Mouse (Mus musculus): ENCODE results near the gene Angptl8. TPM values are rescaled to one million over a fixed set of nuclear protein-coding genes. Genes with fewer than 3 reads are reported as not detected.

The Angptl8 gene
- polyA plus RNA-seq, 1 experiment from 2014 or later: 0.87 TPM

- Histone ChIP-seq H3K4me1 (ENCODE audit: control insufficient read depth, insufficient read depth, low read length) (peaks cover 4% of the 10 kb centered on the region), H3K4me3 (ENCODE audit: low read depth, low read length) (no peak overlapping the region), H3K27ac (ENCODE audit: low read length) (no peak overlapping the region), H3K36me3 (ENCODE audit: control insufficient read depth, insufficient read depth, low read length) (no peaks in the 10 kb centered on the region), H3K27me3 (ENCODE audit: control insufficient read depth, insufficient read depth, low read depth, low read length) (0 out of 2 replicates have a peak, but pooled peaks cover 3% of the 10 kb centered on the region), H3K4me2 (ENCODE audit: low read length) (no peak overlapping the region), H3K9ac (ENCODE audit: low read depth, low read length) (no peak overlapping the region), H3K9me3 (replicated peaks; ENCODE audit: control insufficient read depth, low read length, poor library complexity, severe bottlenecking) (no peaks in the 10 kb centered on the region)
- WGBS: 98% methylated on average over 21 of the region's 25 CpGs
- ATAC-seq: no peak
Observed at GRCm38 (mm10) chr9:21794925-21795324, 40.4 kb upstream of the Angptl8 start.

DNA sequence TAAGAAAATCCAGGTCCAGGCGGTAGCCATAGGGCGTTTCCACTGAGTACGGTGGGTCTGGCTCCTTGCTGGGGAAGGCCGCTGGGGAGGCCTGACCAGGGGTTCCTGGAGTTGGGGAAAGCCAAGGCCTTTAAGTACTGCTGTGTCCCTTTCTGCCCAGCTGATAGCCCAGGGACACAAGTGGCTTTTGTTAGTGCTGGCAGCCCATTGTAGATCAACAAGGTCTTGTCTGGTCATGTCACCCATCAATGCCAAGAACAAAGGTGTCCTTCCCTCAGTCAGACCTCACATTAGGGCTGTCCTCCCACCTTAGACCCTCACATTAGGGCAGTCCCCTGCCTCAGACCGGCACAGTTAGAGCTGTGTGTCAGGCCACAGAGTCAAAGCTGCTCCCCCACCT is 39.7 kb upstream of the Angptl8 start:
- Histone ChIP-seq H3K9me3 (replicated peaks; ENCODE audit: control insufficient read depth, low read length, poor library complexity, severe bottlenecking) (no peaks in the 10 kb centered on the region), H3K4me3 (ENCODE audit: low read depth, low read length) (no peak overlapping the region), H3K9ac (ENCODE audit: low read depth, low read length) (no peak overlapping the region), H3K4me2 (ENCODE audit: low read length) (no peak overlapping the region), H3K27ac (ENCODE audit: low read length) (no peak overlapping the region), H3K36me3 (ENCODE audit: control insufficient read depth, insufficient read depth, low read length) (no peaks in the 10 kb centered on the region), H3K4me1 (ENCODE audit: control insufficient read depth, insufficient read depth, low read length) (peaks cover 4% of the 10 kb centered on the region), H3K27me3 (ENCODE audit: control insufficient read depth, insufficient read depth, low read depth, low read length) (0 out of 2 replicates have a peak, but pooled peaks cover 3% of the 10 kb centered on the region)
- no peak for ATAC-seq
- WGBS: 84% methylated on average over 5 of the region's 5 CpGs

GRCm38 (mm10) chr9:21796259-21796658 is 39.1 kb upstream of the Angptl8 start:
- no peak overlapping the region for H3K4me2 ChIP-seq (ENCODE audit: low read length)
- no peak overlapping the region for H3K27ac ChIP-seq (ENCODE audit: low read length)
- peaks cover 4% of the 10 kb centered on the region for H3K4me1 ChIP-seq (ENCODE audit: control insufficient read depth, insufficient read depth, low read length)
- no peak overlapping the region for H3K9ac ChIP-seq (ENCODE audit: low read depth, low read length)
- H3K4me3 ChIP-seq (ENCODE audit: low read depth, low read length): no peak overlapping the region
- no peak for ATAC-seq
- WGBS: 74% methylated on average over 3 of the region's 3 CpGs
- H3K9me3 ChIP-seq (replicated peaks; ENCODE audit: control insufficient read depth, low read length, poor library complexity, severe bottlenecking): no peaks in the 10 kb centered on the region
- no peaks in the 10 kb centered on the region for H3K36me3 ChIP-seq (ENCODE audit: control insufficient read depth, insufficient read depth, low read length)
- H3K27me3 ChIP-seq (ENCODE audit: control insufficient read depth, insufficient read depth, low read depth, low read length): 0 out of 2 replicates have a peak, but pooled peaks cover 3% of the 10 kb centered on the region

GRCm38 (mm10) chr9:21796919-21797318 is 38.4 kb upstream of the Angptl8 start:
- Histone ChIP-seq H3K36me3 (ENCODE audit: control insufficient read depth, insufficient read depth, low read length) (no peaks in the 10 kb centered on the region), H3K4me1 (ENCODE audit: control insufficient read depth, insufficient read depth, low read length) (peaks cover 4% of the 10 kb centered on the region), H3K27ac (ENCODE audit: low read length) (no peak overlapping the region), H3K4me2 (ENCODE audit: low read length) (no peak overlapping the region), H3K27me3 (ENCODE audit: control insufficient read depth, insufficient read depth, low read depth, low read length) (0 out of 2 replicates have a peak, but pooled peaks cover 3% of the 10 kb centered on the region), H3K9ac (ENCODE audit: low read depth, low read length) (no peak overlapping the region), H3K9me3 (replicated peaks; ENCODE audit: control insufficient read depth, low read length, poor library complexity, severe bottlenecking) (no peaks in the 10 kb centered on the region), H3K4me3 (ENCODE audit: low read depth, low read length) (no peak overlapping the region)
- no peak for ATAC-seq
- 80% methylated on average over 3 of the region's 3 CpGs for WGBS

DNA sequence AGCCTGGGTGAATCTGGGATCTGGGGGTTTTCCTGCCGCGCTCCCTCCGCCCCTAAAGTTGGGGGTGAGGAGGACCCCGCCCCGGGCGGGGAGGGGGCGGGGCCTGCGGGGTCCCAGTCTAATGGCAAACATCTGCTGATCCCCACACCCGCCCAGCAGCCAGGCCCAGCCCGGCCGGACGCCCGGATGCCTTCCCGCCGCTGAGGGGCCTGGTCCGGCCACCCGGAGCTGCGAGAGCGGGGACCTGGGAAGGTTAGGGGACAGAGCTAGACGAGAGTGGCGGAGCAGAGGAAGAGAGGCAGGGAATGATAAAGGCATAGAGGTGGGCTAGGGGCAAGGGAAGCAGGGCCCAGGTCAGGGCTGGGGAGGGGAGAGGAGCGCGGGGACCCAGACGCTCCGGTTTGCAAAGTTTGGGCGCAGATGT is 37.4 kb upstream of the Angptl8 start:
- Histone ChIP-seq H3K36me3 (ENCODE audit: control insufficient read depth, insufficient read depth, low read length) (no peaks in the 10 kb centered on the region), H3K27me3 (ENCODE audit: control insufficient read depth, insufficient read depth, low read depth, low read length) (0 out of 2 replicates have a peak, but pooled peaks cover 3% of the 10 kb centered on the region), H3K4me3 (ENCODE audit: low read depth, low read length) (peak overlapping the region; percentile 75), H3K9ac (ENCODE audit: low read depth, low read length) (peak overlapping the region; percentile 69), H3K4me2 (ENCODE audit: low read length) (peak overlapping the region; percentile 88), H3K4me1 (ENCODE audit: control insufficient read depth, insufficient read depth, low read length) (peaks cover 4% of the 10 kb centered on the region), H3K9me3 (replicated peaks; ENCODE audit: control insufficient read depth, low read length, poor library complexity, severe bottlenecking) (no peaks in the 10 kb centered on the region), H3K27ac (ENCODE audit: low read length) (peak overlapping the region; percentile 53)
- ATAC-seq: peak; percentile 49
- WGBS: 0% methylated on average over 26 of the region's 26 CpGs

GRCm38 (mm10) chr9:21798345-21799009 is 36.8 kb upstream of the Angptl8 start, which contains the start of gene Kank2:
Kank2 (minus strand) TSS chr9:21798744.
- Histone ChIP-seq H3K27ac (ENCODE audit: low read length) (peak within 1 kb of the TSS; percentile 53), H3K36me3 (ENCODE audit: control insufficient read depth, insufficient read depth, low read length) (no peaks in the 10 kb centered on the region), H3K9me3 (replicated peaks; ENCODE audit: control insufficient read depth, low read length, poor library complexity, severe bottlenecking) (no peaks in the 10 kb centered on the region), H3K27me3 (ENCODE audit: control insufficient read depth, insufficient read depth, low read depth, low read length) (0 out of 2 replicates have a peak, but pooled peaks cover 3% of the 10 kb centered on the region), H3K4me2 (ENCODE audit: low read length) (peak within 1 kb of the TSS; percentile 88), H3K4me3 (ENCODE audit: low read depth, low read length) (peak within 1 kb of the TSS; percentile 75), H3K4me1 (ENCODE audit: control insufficient read depth, insufficient read depth, low read length) (peaks cover 4% of the 10 kb centered on the region), H3K9ac (ENCODE audit: low read depth, low read length) (peak within 1 kb of the TSS; percentile 69)
- WGBS: under 1% methylated on average over 51 of the region's 52 CpGs
- peak; percentile 74 for ATAC-seq

- Histone ChIP-seq H3K9ac (ENCODE audit: low read depth, low read length) (no peak overlapping the region), H3K4me2 (ENCODE audit: low read length) (peak overlapping the region; percentile 88), H3K4me1 (ENCODE audit: control insufficient read depth, insufficient read depth, low read length) (peaks cover 4% of the 10 kb centered on the region), H3K9me3 (replicated peaks; ENCODE audit: control insufficient read depth, low read length, poor library complexity, severe bottlenecking) (no peaks in the 10 kb centered on the region), H3K27ac (ENCODE audit: low read length) (no peak overlapping the region), H3K36me3 (ENCODE audit: control insufficient read depth, insufficient read depth, low read length) (no peaks in the 10 kb centered on the region), H3K4me3 (ENCODE audit: low read depth, low read length) (peak overlapping the region; percentile 75), H3K27me3 (ENCODE audit: control insufficient read depth, insufficient read depth, low read depth, low read length) (0 out of 2 replicates have a peak, but pooled peaks cover 3% of the 10 kb centered on the region)
- 49% methylated on average over 3 of the region's 3 CpGs for WGBS
- no peak for ATAC-seq
Observed at GRCm38 (mm10) chr9:21799010-21799350, 36.3 kb upstream of the Angptl8 start.

GRCm38 (mm10) chr9:21801121-21801520 is 34.2 kb upstream of the Angptl8 start:
- ATAC-seq: no peak
- peaks cover 4% of the 10 kb centered on the region for H3K4me1 ChIP-seq (ENCODE audit: control insufficient read depth, insufficient read depth, low read length)
- H3K9me3 ChIP-seq (replicated peaks; ENCODE audit: control insufficient read depth, low read length, poor library complexity, severe bottlenecking): no peaks in the 10 kb centered on the region
- no peak overlapping the region for H3K9ac ChIP-seq (ENCODE audit: low read depth, low read length)
- 73% methylated on average over 7 of the region's 7 CpGs for WGBS
- no peak overlapping the region for H3K27ac ChIP-seq (ENCODE audit: low read length)
- H3K4me3 ChIP-seq (ENCODE audit: low read depth, low read length): no peak overlapping the region
- 0 out of 2 replicates have a peak, but pooled peaks cover 3% of the 10 kb centered on the region for H3K27me3 ChIP-seq (ENCODE audit: control insufficient read depth, insufficient read depth, low read depth, low read length)
- no peak overlapping the region for H3K4me2 ChIP-seq (ENCODE audit: low read length)
- no peaks in the 10 kb centered on the region for H3K36me3 ChIP-seq (ENCODE audit: control insufficient read depth, insufficient read depth, low read length)

DNA sequence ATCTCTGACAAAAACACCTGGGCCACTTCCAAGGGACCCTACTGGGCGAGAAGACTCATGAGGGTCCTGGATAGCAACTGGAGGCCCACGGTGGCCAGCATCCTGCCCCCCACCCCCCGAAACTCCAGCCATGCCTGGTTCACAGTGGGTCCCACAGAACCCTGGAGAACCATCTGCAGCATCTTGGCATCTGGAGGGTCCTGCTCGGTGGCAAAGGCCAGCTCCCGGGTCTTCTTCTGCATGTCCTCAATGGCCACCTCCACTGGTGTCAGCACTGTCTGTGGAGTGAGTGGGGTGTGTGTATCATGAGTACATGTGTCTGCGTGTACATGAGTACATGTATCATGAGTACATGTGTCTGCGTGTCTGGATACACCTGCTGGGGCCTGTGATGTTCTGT is 33.7 kb upstream of the Angptl8 start:
- 87% methylated on average over 7 of the region's 7 CpGs for WGBS
- Histone ChIP-seq H3K4me3 (ENCODE audit: low read depth, low read length) (no peak overlapping the region), H3K4me1 (ENCODE audit: control insufficient read depth, insufficient read depth, low read length) (peaks cover 4% of the 10 kb centered on the region), H3K9me3 (replicated peaks; ENCODE audit: control insufficient read depth, low read length, poor library complexity, severe bottlenecking) (no peaks in the 10 kb centered on the region), H3K36me3 (ENCODE audit: control insufficient read depth, insufficient read depth, low read length) (no peaks in the 10 kb centered on the region), H3K27ac (ENCODE audit: low read length) (no peak overlapping the region), H3K9ac (ENCODE audit: low read depth, low read length) (no peak overlapping the region), H3K4me2 (ENCODE audit: low read length) (no peak overlapping the region), H3K27me3 (ENCODE audit: control insufficient read depth, insufficient read depth, low read depth, low read length) (0 out of 2 replicates have a peak, but pooled peaks cover 3% of the 10 kb centered on the region)
- ATAC-seq: no peak

Data from midbrain, embryonic 16.5 days (tissue).